Mouse (Mus musculus) 416B (cell line): ENCODE data around the gene Cela3b.

Experiments
- DNase-seq: peaks from one replicate; pipeline ENCODE4 v3.0.0; 2011; ENCODE audit warnings: low read depth

Gene Cela3b

DNA sequence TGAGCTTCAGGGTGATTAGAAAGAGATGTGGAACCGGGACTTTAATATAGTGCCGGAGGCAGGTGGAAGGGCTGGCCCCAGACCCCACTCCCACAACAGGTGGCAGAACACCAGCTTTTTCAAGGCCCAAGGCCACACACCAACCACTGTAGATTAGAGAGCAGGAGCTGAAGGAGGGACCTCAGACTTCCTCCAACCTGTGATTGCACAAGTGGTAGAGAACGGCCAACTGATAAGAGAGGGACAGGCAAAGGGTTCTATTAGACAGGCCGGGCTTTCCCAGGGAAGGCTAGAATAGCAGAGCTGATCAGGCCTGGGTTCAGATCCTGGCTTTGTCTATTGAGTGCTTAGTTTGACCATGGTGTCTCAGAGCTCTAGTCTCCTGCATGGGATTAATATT lies at the start of gene Cela3b:
Cela3b (minus strand) TSS at position 39 of the 400 bp plus-strand sequence.
- peak; percentile 80 for DNase-seq

DNA sequence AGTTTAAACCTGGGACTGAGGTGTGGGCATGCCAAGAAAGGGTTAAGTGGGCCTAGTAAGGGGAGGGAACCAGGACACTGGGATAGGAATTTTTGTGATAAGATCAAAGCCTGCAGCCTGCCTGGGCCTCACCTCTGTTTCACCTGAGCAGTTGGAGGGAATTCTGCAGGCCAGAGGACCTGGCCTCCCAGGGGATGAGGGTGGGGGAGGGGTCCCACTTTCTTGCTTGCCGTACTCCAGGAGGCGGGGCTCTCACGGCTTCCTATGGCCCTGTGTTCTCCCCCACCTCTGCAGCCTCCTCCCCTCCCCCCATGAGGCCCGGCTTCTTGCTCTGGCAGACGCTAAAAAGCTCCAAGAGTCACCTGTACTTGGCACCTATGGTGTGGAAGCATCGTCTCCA lies 49.4 kb upstream of the Cela3b start:
- DNase-seq: no peak

DNA sequence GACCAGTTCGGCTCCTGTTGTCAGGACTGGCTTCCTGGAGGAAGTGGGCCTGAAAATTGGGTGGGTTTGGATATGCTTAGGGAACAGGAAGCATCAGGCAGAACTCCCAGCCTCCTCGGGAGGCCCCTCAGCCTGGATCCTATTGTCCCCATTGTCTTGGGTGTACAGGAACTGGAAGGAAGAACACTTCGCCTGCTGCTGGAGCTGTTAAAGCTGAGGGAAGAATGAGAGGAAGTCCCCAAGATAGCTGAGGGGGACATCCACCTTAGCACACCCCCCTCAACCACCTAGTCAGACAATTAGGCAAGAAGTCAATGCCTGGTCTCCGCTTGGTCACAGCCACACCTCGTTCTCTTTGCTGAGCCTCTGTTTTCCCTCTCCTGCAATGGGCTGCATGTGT lies 48.0 kb upstream of the Cela3b start:
- DNase-seq: no peak

DNA sequence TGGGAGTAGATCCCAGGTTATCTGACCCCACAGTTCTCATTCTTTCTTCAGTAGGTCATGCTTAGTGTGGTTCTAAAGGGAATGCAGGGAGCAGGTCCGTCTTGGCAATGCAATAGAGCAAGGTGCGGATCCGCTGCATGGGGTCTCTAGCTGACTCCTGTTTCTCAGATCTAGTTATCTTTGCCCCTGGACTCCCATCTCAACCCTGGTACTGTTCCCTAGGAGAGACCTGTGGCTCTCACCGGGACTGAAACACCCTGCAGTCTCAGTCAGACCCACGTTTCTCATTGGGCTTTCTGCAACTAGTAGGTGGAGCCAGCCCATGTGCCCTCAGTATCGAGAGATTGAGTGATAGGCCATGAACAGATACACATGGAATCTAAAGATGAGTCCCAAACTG lies 47.3 kb upstream of the Cela3b start:
- no peak for DNase-seq

DNA sequence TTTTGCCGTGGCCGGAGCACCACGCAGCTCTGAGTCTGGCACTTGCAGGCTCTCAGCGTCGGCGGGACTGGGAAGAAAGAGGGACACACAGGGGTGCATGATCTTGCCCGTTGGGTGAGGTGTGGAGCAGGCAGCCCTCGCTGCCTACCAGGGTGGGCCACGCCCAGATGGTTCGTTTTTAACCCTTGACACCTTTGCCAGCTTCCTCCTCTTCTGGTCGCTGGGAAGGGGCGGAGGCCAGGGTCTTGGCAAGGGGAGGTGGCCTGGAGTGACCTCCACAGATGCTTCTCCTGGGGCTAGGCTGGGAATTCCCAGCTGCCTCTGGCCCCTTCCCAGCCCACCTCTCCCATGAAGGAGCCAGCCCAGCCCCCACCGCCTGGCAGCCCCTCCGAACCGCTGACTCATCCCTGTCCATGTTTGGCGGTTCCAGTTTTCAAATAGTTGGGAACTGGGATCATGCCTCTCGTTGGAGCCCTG lies 46.5 kb upstream of the Cela3b start:
- no peak for DNase-seq

DNA sequence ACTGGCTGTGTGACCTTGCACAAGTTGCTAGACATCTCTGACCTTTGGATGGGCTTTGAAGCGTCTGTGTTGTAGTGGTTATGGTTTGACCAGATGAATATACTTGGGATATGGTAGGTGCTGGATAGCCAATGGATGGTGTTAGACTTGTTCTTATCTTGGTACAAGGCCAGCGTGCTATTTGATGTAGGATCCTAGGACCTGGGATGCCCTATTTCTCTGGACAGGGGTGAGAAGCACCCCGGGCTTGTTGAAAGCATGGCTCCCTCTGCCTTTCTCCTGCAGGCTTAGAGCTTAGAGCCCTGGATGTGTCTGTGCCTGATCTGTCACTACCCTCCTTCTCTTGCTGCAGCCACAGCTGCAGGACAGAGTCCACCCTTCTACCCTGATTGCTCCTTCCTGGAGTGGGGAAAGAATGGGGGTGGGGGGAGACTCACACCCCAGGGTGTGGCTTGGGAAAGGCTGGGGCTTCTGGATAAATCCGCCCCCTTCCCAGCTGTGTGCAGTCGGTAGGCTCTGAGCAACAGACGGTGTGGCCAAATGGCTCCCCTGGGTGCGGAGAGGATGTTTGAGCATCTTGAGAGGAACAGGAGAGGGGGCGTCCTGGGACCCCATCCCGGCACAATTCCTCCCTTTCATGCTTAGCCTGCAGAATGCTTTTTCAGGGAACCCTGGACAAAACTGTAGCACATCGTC lies 45.9 kb upstream of the Cela3b start:
- no peak for DNase-seq

DNA sequence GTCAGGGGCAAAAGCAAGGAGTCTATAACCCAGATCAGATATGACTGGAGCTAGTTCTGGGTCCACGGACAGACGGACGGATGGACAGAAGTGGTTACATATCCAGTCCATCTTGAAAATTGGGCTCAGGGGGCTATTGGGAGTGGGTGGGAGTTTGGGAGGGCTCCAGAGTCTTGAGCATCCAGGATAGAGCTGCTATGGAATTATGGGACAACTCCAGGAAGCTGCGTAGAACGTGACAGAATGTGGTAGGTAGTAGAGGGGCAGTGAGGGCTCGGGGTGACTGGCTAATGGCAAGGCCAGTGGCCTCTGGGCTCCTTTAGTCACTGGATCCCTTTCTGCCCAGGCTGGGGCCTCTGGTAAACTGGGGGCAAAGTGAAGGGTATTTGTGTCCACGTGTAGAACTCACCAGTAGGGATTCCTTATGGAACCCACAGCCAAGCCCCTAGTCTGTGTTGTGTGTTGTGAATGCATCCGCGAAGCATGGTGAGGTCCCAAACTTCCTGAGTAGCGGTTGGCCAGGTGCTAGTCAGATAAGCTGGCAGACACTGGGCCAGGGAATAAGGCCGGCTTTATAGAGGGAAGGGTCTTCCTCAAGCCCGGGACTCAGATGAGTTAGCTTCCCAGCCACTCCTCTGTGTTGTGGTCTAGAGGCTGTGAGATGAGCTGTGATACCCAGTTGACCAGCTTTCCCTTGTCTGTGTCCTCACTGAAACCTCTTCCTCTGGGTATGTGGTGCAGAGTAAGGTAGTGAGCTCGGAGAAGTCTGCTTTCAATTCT lies 45.1 kb upstream of the Cela3b start:
- no peak for DNase-seq

DNA sequence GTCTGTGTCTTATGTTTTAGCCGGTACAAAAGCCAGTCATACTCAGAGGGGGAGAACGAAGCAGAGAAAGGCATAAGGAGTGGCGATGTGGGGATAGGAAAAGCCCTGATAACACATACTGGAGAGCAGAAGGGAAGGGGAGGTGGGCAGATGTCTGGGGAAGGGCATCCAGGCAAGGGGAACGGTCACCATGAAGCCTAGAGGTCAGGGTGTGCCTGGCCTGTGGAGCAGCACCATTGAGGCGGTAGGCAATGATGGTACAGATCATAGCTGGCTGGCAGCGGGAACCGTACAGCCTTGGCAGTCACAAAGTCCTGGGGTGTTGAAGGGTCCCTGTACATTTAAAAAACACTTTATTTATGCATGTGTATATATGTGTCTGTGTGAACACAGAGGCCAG lies 44.4 kb upstream of the Cela3b start:
- no peak for DNase-seq

DNA sequence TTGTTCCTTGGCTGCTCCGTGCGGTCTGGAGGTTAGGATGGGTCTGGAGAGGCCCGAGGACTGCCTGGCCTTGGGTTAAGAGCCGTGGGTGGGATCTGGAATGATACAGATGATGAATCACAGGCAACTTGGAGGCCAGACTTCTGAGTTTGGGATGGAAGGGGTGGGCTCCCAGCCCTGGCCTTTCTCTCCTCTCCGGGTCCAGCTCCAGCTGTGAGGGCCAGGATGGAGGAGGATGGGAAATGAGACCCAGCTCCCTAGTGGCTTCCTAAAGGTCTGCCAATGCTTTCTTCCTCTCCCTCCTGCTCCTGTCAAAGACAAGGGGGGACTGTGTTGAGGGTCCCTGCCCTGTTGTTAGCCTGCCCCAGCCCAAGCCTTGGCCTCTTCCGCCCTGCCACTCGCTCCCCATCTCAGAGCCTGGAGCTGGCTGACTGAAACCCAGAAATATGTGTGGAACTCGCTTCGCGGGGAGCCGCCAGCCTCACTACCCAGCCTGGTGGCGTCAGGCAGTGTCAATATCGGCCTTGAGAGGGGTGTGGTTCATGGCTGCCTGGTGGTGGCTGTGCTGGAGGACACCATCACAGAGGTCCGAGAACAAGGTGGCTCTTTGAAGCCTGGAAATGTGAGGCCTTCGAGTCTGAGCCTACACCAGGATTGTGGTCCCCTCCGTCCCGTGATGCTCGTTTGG lies 43.5 kb upstream of the Cela3b start:
- DNase-seq: no peak

DNA sequence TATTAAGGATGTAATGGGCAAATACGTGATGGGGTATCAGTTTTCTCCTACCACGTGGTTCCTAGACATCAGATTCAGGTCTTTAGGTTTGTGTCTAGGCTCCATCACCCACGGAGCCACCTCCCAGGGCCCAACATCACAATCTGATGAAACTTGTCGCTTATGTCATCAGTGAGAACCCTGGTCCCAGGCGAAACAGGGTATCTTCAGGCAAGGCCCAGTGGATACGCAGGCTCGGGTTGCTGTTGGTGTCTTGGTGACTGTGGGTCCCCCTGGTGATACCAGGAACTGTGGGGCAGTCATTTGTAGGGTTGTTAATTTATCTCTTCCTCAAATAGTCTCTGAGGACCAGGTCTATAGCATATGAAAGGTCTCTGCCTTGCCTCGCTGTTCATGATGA lies 42.9 kb upstream of the Cela3b start:
- DNase-seq: no peak

DNA sequence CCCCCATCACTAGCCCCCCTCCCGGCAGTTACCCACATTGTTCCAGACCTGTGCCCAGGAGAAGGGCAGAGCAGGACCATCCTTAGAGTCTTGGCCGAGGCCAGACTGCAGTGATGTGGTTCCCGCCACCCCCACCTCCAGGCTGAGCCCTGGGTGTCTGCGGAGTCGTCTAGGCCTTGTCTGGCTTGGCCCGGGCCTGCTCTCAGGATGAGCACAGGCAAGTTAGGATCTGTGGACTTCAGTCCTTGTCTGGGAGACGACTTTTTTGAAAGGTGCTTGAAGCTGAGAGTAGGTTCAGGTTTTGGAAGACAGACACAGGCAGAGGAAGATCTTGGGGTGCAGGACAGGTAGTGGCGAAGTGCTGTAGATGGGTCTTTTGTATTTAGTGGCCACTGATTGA lies 41.0 kb upstream of the Cela3b start:
- DNase-seq: no peak

DNA sequence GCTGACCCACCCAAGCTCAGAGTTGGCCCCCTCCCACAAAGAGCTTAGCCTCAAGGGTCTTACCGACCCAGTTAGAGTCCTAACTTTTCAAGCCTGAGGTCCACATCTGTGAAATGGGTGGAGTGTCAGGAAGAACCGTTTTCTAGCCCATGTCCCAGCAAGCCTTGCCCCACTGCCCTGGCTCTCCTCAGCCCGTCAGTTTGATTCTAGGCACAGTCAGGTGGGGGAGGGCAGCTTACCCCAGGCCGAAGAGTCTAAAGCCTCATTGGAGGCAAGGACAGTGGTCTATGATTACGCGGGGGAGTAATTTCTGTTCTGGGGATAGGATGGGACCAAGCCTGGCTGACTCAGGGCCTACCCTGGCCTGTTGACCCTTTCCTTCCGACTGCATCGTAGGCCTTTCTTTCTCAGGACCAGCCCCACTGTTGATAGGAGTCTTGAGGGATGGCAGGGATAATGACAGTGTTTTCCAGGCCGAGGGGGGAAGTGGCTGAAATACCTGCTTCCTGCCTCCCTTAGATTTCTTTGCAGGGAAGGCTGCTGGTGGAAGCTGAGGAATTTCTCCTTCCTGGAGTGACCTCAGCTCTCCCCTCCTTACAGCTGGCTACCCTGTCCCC lies 40.5 kb upstream of the Cela3b start:
- no peak for DNase-seq

DNA sequence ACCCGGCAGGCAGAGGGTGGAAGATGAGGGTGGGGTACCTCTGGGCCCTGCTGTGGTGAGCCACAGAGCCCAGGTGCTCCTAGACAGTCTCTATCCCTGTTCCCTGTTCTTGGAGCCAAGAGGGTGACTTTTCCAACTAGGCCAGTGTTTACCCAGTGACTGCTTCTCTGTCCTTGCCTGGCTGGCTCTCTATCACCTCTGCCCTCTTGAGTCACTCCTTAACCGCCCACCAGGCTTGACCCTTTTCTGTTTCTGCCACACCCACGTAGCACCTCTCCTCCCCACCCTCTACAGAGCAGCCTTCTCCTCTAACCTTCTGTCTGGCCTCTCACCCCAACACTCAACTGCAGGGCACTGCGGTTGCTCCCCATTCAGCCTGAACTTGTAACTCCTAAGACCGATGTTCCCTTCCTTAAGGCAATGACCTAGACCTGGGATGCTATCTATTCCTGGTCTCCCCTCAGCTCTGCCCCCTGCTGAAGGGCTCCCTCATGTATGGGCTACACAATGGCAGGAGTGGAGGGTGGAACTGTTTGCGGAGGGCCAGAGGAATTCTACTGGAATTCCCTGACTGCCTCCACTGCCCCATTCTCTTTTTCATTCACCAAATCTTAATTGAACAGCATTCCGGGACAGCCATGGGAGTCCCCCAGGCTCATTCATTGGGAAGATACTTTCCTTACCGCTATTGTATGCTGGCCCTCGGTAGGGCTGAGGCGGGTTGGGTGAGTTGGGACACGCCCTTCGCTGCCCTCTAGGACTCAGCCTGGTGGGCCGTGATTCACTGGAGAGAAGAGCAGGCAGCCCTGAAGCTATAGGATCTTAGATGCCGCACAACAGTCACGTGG lies 39.7 kb upstream of the Cela3b start:
- no peak for DNase-seq

DNA sequence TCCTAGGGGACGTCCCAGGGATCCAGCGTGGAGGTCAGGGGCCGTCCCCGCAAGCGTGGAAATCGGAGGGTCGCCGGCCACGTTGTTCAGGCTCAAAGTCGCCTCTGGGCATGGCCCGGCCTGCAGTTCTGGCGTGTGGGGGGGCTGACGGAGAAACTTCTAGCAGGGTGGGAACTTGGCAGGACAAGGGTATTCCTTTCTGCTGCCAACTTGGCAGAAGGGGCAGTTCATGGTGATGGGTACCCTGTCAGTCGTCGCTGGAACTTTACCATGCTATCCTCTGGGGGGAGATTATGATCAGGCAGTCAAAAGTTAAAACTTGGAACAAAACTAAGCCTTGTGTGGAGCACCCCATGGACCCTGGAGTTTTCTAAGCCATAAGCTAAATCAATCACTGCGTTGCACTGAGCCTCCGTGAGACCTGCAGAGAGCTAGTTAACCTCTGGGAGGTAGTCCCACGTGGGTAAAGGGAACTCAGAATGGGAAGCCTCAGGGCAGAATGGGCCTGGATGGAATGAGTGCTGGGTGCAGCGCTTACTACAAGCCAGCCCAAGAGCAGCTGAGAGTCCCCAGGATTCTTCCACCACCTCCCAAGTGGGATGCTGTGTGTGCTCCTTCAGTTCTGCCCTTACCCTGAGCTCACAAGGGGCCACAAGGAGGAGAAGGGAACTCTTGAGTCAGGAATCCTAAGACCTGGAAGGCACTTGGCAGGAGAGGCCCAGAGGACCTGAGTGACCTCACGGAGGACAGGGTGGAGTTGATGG lies 38.9 kb upstream of the Cela3b start:
- DNase-seq: no peak

DNA sequence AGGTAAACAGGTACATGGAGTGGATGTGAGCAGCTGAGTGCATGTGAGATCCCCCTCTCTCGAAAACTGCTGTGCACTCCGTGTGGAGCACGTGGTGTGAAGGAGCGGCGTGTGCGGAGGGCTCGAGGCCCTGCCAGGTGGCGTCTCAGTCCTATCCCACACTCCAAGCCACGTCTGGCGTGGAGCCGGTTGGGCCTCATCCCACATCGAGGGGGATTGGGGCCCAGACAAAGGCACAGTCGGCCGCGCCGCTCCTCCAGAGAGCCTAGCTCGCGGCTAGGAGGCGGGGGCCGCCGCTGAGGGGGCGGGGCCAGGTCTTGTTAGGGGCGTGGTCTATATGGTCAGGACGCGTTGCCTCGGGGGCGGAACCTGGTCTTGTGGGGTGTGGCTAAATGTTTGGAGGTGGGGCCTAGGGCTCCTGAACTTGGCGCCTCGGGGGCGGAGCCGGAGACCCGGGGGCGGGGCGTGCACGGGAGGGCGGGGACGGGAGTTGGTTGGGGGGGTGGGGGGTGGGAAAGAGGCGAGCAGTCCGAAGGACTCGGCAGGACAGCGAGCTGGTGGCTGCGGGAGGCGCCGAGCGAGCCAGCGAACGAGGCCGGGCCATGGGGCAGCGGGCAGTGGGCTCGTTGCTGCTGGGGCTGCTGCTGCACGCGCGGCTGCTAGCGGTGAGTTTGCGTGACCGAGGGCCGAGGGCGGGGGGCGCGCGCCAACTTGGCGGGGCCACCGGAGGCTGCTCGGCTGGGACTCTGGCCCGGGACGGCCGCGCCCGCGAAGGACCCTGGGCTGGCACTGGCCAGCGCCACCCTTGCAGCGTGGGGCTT lies 38.1 kb upstream of the Cela3b start, which contains the start of gene Hspg2:
Hspg2 (plus strand) TSS at position 510 of the 821 bp plus-strand sequence.
- DNase-seq: no peak

DNA sequence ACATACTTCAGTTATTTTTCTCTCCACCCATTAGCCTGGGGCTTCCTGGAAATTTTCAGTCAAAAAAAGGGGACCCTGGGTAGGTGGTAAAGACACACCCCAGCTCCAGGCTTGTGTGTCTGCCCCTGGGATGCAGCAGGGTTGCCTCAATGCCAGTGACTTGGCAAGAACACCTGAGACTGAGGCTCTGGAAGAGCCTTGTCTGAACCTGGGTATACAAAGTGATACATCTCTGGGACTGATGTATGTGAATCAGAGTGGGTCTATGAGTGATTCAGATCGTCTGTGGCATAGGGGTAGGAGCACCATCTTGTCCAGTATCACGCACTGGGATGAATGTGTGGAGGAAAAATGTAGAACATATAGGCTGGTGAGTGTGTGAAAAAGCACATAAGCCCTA lies 37.2 kb upstream of the Cela3b start:
- DNase-seq: no peak

DNA sequence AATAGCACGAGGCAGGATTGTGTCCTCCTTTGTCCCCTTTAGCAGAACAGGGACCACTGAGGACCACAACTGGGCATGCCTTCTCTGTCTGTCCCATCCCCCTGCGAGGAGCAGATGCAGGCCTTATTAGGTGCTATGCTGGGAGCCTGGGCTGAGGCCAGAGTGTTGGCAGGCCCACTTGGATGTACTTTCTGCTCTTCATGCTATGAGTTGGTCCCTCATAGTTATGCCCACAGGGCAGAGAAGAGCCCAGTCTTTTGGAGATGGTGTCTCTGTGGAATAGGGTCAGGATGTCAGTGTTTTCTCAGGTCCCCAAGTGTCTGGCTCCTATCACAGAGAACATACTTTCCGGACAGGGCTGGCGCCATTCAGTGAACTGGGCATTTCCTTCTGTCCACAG lies 36.7 kb upstream of the Cela3b start:
- DNase-seq: no peak

DNA sequence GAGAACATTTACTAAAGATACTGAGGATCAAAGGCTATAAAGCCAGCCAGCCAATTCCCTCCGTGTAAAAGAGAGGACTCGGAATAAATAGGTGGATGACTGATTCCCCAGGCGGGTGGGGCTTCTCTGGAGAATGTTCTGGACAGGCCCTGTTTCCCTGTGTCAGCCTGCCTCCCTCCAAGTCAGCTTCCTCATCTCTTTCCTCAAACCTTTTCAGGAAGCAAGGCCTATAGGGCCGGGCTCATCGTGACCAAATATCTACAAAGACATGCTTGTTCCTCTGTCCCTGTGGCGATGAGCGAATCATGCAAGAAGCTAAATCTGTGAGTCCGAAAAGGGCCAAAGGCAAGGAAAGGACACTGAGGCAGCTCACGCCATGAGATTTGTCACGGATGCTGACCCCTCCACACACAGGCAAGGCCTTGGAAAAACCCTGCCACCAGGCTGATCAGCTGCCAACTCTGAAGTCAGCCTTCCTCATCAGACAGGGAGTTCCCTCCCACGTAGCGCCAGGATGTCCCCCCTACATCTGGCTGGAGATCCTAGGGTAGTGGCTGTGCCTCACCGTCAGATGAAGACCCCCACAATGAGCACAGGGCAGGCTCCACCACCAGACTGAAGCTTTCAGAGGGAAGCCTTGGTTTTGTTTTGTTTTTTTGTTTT lies 34.9 kb upstream of the Cela3b start:
- no peak for DNase-seq

DNA sequence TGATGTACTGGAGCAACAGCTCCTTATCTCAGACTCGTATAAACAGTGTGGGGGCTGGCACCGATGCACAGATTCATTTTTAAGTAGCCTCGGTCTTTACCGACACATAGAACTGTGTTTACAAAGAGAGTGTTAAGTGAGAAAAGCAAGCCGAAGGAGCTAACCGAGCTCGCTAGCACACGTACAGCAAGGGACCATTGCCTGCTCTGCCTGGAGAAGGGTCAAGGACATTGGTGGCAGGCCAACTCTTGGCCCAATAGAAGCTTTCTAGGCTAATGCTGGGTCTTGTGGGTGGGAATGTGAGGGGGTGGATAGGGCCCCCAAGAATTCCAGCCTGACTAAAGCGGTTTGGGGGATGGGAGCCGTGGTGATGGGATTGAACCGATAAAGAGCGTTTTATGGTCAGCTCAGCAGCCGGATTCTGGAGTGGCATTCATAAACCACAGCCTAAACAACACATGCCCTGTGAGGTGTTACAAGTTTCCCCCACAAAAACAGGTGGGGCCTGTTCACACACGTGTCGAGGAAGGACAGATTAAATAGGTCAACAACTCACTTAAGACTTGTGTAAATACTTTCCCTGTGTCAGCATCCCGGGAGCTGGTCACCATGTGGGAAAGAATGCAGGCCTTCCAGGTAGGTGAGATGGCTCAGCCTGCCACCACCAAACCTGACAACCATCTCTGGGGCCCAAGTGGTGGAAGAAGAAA lies 31.8 kb upstream of the Cela3b start:
- DNase-seq: no peak
